9 mouse cellular contexts compared by ENCODE assay signal in the genomic region with DNA sequence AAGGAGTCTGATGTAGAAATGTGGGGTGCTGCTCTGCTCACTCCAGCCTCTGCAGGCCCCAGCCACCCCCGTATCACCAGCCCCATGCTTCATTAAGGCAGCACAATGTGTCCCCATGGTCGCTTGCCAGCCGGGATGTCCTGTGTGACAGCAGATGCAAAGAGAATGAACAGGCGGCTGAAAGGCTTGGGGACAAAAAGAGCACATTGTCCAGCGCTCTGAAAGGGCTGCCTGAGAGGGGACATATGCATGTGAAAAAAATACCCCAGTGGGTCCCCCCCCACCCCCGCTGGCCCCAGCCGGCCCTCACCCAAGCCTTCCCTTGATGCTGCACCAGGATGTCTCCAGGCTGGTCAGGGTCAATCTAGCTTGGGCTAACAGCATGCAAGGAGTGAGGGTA. TPM values are rescaled to one million over a fixed set of nuclear protein-coding genes. Genes with fewer than 3 reads are reported as not detected.
DNase-seq lines count a peak whose midpoint lies in the region; ATAC-seq lines count a peak whose summit lies in the region.
"Had no signal": no experiment of that assay in that cellular context is flagged by ENCODE, and none has a peak within 500 bp of the region (broad histone marks: within the 10 kb centered on the region; RNA-seq: fewer than 3 reads in every experiment).

No protein-coding gene starts in this region.

- H3K9ac ChIP-seq in hindbrain, embryonic 12.5 days = no peak overlapping the region

- H3K9me3 ChIP-seq in hindbrain, embryonic 12.5 days (replicated peaks) = no peaks in the 10 kb centered on the region
- no peaks in the 10 kb centered on the region for H3K9me3 ChIP-seq in midbrain, embryonic 10.5 days (replicated peaks)
- H3K9me3 ChIP-seq: megakaryocyte, embryonic 14.5 days had no signal

- 0 out of 2 replicates have a peak, but pooled peaks cover 3% of the 10 kb centered on the region for H3K27me3 ChIP-seq in hindbrain, embryonic 12.5 days
- no peaks in the 10 kb centered on the region for H3K27me3 ChIP-seq in midbrain, embryonic 10.5 days (ENCODE audit: low read depth, poor library complexity, severe bottlenecking)

- no peak overlapping the region for H3K4me2 ChIP-seq in hindbrain, embryonic 12.5 days (replicated peaks)

- DNase-seq in gastrocnemius, postnatal 14 days = peak; percentile 24
- DNase-seq in gastrocnemius, adult 18-20 months (ENCODE audit: low spot score) = no peak
- peak; percentile 55 for DNase-seq in midbrain, embryonic 10.5 days (ENCODE audit: low spot score)
- DNase-seq in right cerebral cortex, postnatal 36 days (ENCODE audit: low spot score in 2 of 2) = peak; percentile 18 to 36
- no peak for DNase-seq in adrenal gland, adult 8-10 months
- DNase-seq in cerebellum, adult 9-10 months = no peak

- peak; percentile 76 for ATAC-seq in hindbrain, embryonic 12.5 days (ENCODE audit: low FRiP score)
- no peak for ATAC-seq in megakaryocyte progenitor cell, adult 5-6 weeks (replicated peaks; ENCODE audit: poor library complexity)

- H3K27ac ChIP-seq in hindbrain, embryonic 12.5 days = no peak overlapping the region
- H3K27ac ChIP-seq in midbrain, embryonic 10.5 days (replicated peaks) = peak overlapping the region; percentile 85

- no peaks in the 10 kb centered on the region for H3K36me3 ChIP-seq in hindbrain, embryonic 12.5 days
- H3K36me3 ChIP-seq in midbrain, embryonic 10.5 days = no peaks in the 10 kb centered on the region

- no peak overlapping the region for H3K4me3 ChIP-seq in hindbrain, embryonic 12.5 days
- 0 out of 2 replicates have a peak overlapping the region, but pooled peaks have one; percentile 18 for H3K4me3 ChIP-seq in midbrain, embryonic 10.5 days
- H3K4me3 ChIP-seq: megakaryocyte, embryonic 14.5 days had no signal

- 27% methylated on average over 7 of the region's 7 CpGs for WGBS in hindbrain, embryonic 12.5 days
- 22% methylated on average over 7 of the region's 7 CpGs for WGBS in midbrain, embryonic 10.5 days

- peaks cover 26% of the 10 kb centered on the region for H3K4me1 ChIP-seq in hindbrain, embryonic 12.5 days
- H3K4me1 ChIP-seq in midbrain, embryonic 10.5 days = peaks cover 46% of the 10 kb centered on the region

- intact Hi-C loops in gastrocnemius, postnatal 14 days (cut with DNase I; ENCODE audit: low total_unique reads) = no loop called here

RNA-seq across cellular contexts. Expression of a gene that starts 41.0 kb away (rescaled TPM):
- 1 to 10 TPM; 3.8 to 5.7 TPM for total RNA-seq in gastrocnemius, postnatal 14 days (2021)
- 1 to 10 TPM; 2.4 to 3.0 TPM for total RNA-seq in gastrocnemius, adult 18-20 months (2021)
- 58.8 and 64.7 TPM in 2 replicates for polyA plus RNA-seq in hindbrain, embryonic 12.5 days (2016; fragmentation: Nextera tagmentation; extraction: Ambion mirVana)
- 39.0 and 48.4 TPM in 2 replicates for polyA plus RNA-seq in midbrain, embryonic 10.5 days (2016; fragmentation: Nextera tagmentation; extraction: Ambion mirVana)
- 10 to 100 TPM; 20.7 to 34.0 (median 22.7) TPM for total RNA-seq in adrenal gland, adult 8-10 months (2022)
- total RNA-seq in megakaryocyte progenitor cell, adult 5-6 weeks (2015) = 12.4 and 14.0 TPM in 2 replicates
- 18.2 and 35.1 TPM in 2 replicates for total RNA-seq in megakaryocyte progenitor cell, adult 5-6 weeks (2017)

Comparison
In these comparisons a context has a peak if more than half of its experiments do, and no peak if none do; other contexts are left out.
1. DNase-seq: peak in gastrocnemius, postnatal 14 days (single experiment), midbrain, embryonic 10.5 days (single experiment) and right cerebral cortex, postnatal 36 days (2 of 2); none in gastrocnemius, adult 18-20 months (single experiment), adrenal gland, adult 8-10 months (single experiment) and cerebellum, adult 9-10 months (single experiment).